Mouse (Mus musculus) MEL (cell line): ENCODE measurements around the gene Brsk1. TPM values are rescaled to one million over a fixed set of nuclear protein-coding genes. Genes with fewer than 3 reads are reported as not detected.

Source experiments
- DNase-seq: peaks from one replicate; pipeline ENCODE4 v3.0.0; 2011; ENCODE audit warnings: low read depth, low spot score
- H3K27ac ChIP-seq: 2 replicates; pipeline ENCODE4 v1.5.1; 2012; ENCODE audit warnings: low read depth, mild to moderate bottlenecking, control low read depth, low read length, moderate library complexity; ENCODE audit not compliant: control insufficient read depth
- H3K27me3 ChIP-seq, 2 experiments: fragments of 150-350 bp in 1 of 2; sonication (generic) in 1 of 2; 2 replicates each; pipeline ENCODE4 v1.6.1; 2012; ENCODE audit warnings: low read length in 2 of 2, mild to moderate bottlenecking in 2 of 2, improper control_type of control experiment in 1 of 2, moderate library complexity in 1 of 2; ENCODE audit not compliant: insufficient read depth in 2 of 2, control insufficient read depth in 1 of 2
- H3K36me3 ChIP-seq, 2 experiments: 2 replicates each; pipeline ENCODE4 v1.6.1; 2012 to 2014; ENCODE audit warnings: low read length in 2 of 2, improper control_type of control experiment in 1 of 2, inconsistent platforms in 1 of 2, mild to moderate bottlenecking in 1 of 2; ENCODE audit not compliant: insufficient read depth in 2 of 2, control insufficient read depth in 1 of 2
- H3K4me1 ChIP-seq, 2 experiments: fragments of 150-350 bp in 1 of 2; sonication (generic) in 1 of 2; 2 replicates each; pipeline ENCODE4 v1.6.1; 2012; ENCODE audit warnings: low read length in 2 of 2, improper control_type of control experiment in 1 of 2, mild to moderate bottlenecking in 1 of 2; ENCODE audit not compliant: insufficient read depth in 2 of 2, control insufficient read depth in 1 of 2
- H3K4me3 ChIP-seq, 2 experiments: fragments of 150-350 bp in 1 of 2; sonication (generic) in 1 of 2; 2 replicates each; pipeline ENCODE4 v1.5.1; 2012; ENCODE audit warnings: low read depth in 2 of 2, low read length in 2 of 2, mild to moderate bottlenecking in 2 of 2, moderate library complexity in 2 of 2, control low read depth in 1 of 2, improper control_type of control experiment in 1 of 2; ENCODE audit not compliant: control insufficient read depth in 1 of 2, insufficient read depth in 1 of 2
- H3K79me2 ChIP-seq: 2 replicates; pipeline ENCODE4 v1.6.1; 2012; ENCODE audit warnings: mild to moderate bottlenecking, low read length, moderate library complexity; ENCODE audit not compliant: control insufficient read depth, poor library complexity, insufficient read depth
- H3K9ac ChIP-seq: 2 replicates; pipeline ENCODE4 v1.6.1; 2012; ENCODE audit warnings: low read depth, mild to moderate bottlenecking, control low read depth, low read length, moderate library complexity; ENCODE audit not compliant: control insufficient read depth, poor library complexity, severe bottlenecking
- H3K9me3 ChIP-seq: fragments of 150-350 bp; sonication (generic); replicated peaks from 2 replicates; pipeline ENCODE4 v1.6.1; 2012; ENCODE audit warnings: mild to moderate bottlenecking, low read length, improper control_type of control experiment, moderate library complexity; ENCODE audit not compliant: insufficient read depth
- CHD1 ChIP-seq: IDR thresholded peaks from 2 replicates; pipeline ENCODE4 v1.6.1; 2012; ENCODE audit warnings: low read depth, mild to moderate bottlenecking, inconsistent platforms, low read length, improper control_type of control experiment
- CHD2 ChIP-seq: IDR thresholded peaks from 2 replicates; pipeline ENCODE4 v1.6.1; 2011; ENCODE audit warnings: low read length, improper control_type of control experiment
- CTCF ChIP-seq, 3 experiments: IDR thresholded peaks in 2 of 3; conservative IDR thresholded peaks in 1 of 3; 2 replicates each; pipeline ENCODE4 v1.5.1; 2011 to 2012; ENCODE audit warnings: low read length in 3 of 3, low read depth in 2 of 3, mild to moderate bottlenecking in 2 of 3, improper control_type of control experiment in 1 of 3, inconsistent platforms in 1 of 3, mixed read lengths in 1 of 3, moderate library complexity in 1 of 3; ENCODE audit not compliant: control insufficient read depth in 1 of 3, insufficient read depth in 1 of 3, poor library complexity in 1 of 3, severe bottlenecking in 1 of 3
- ELF1 ChIP-seq: IDR thresholded peaks from 2 replicates; pipeline ENCODE4 v1.6.1; 2014; ENCODE audit warnings: low read depth, mild to moderate bottlenecking, inconsistent platforms, low read length, improper control_type of control experiment, moderate library complexity
- HCFC1 ChIP-seq: IDR thresholded peaks from 2 replicates; pipeline ENCODE4 v1.6.1; 2012; ENCODE audit warnings: low read depth, mild to moderate bottlenecking, inconsistent platforms, low read length, improper control_type of control experiment, moderate library complexity
- JUND ChIP-seq: IDR thresholded peaks from 2 replicates; pipeline ENCODE4 v1.6.1; 2011; ENCODE audit warnings: low read depth, mild to moderate bottlenecking, improper control_type of control experiment, low read length
- KAT2A ChIP-seq: conservative IDR thresholded peaks from 2 replicates; pipeline ENCODE4 v1.6.1; 2012; ENCODE audit warnings: low read depth, low read length, improper control_type of control experiment, inconsistent platforms
- MAX ChIP-seq: IDR thresholded peaks from 2 replicates; pipeline ENCODE4 v1.6.1; 2011; ENCODE audit warnings: low read length, improper control_type of control experiment
- MAZ ChIP-seq: IDR thresholded peaks from 2 replicates; pipeline ENCODE4 v1.6.1; 2012; ENCODE audit warnings: low read depth, mild to moderate bottlenecking, inconsistent platforms, low read length, improper control_type of control experiment
- MXI1 ChIP-seq: IDR thresholded peaks from 2 replicates; pipeline ENCODE4 v1.6.1; 2011; ENCODE audit warnings: mild to moderate bottlenecking, low read depth, low read length, improper control_type of control experiment
- MYB ChIP-seq: IDR thresholded peaks from 2 replicates; pipeline ENCODE4 v1.6.1; 2011; ENCODE audit warnings: mild to moderate bottlenecking, low read depth, low read length, improper control_type of control experiment
- NELFE ChIP-seq: IDR thresholded peaks from 2 replicates; pipeline ENCODE4 v1.6.1; 2011; ENCODE audit warnings: low read depth, low read length, improper control_type of control experiment
- NRF1 ChIP-seq: IDR thresholded peaks from 2 replicates; pipeline ENCODE4 v1.6.1; 2014; ENCODE audit warnings: low read depth, mild to moderate bottlenecking, inconsistent platforms, low read length, improper control_type of control experiment, moderate library complexity; ENCODE audit not compliant: poor library complexity, insufficient read depth, severe bottlenecking
- POLR2A ChIP-seq, 2 experiments: IDR thresholded peaks; 2 replicates each; pipeline ENCODE4 v1.6.1; 2011 to 2012; ENCODE audit warnings: low read length in 2 of 2, mild to moderate bottlenecking in 2 of 2, control low read depth in 1 of 2, improper control_type of control experiment in 1 of 2, low read depth in 1 of 2, moderate library complexity in 1 of 2; ENCODE audit not compliant: control insufficient read depth in 1 of 2, insufficient read depth in 1 of 2, poor library complexity in 1 of 2
- POLR2AphosphoS2 ChIP-seq: IDR thresholded peaks from 2 replicates; pipeline ENCODE4 v1.6.1; 2011; ENCODE audit warnings: low read length, improper control_type of control experiment
- RCOR1 ChIP-seq: IDR thresholded peaks from 2 replicates; pipeline ENCODE4 v1.6.1; 2012; ENCODE audit warnings: low read depth, mild to moderate bottlenecking, inconsistent platforms, low read length, improper control_type of control experiment
- SIN3A ChIP-seq: IDR thresholded peaks from 2 replicates; pipeline ENCODE4 v1.6.1; 2012; ENCODE audit warnings: low read length, improper control_type of control experiment, inconsistent platforms
- SMC3 ChIP-seq: IDR thresholded peaks from 2 replicates; pipeline ENCODE4 v1.6.1; 2011; ENCODE audit warnings: low read depth, low read length, improper control_type of control experiment
- UBTF ChIP-seq: IDR thresholded peaks from 2 replicates; pipeline ENCODE4 v1.6.1; 2012; ENCODE audit warnings: low read depth, mild to moderate bottlenecking, inconsistent platforms, low read length, improper control_type of control experiment, moderate library complexity, borderline replicate concordance; ENCODE audit not compliant: insufficient read depth
- USF2 ChIP-seq, 2 experiments: IDR thresholded peaks; 2 replicates each; pipeline ENCODE4 v1.6.1; 2011 to 2012; ENCODE audit warnings: improper control_type of control experiment in 2 of 2, low read length in 2 of 2, borderline replicate concordance in 1 of 2, inconsistent platforms in 1 of 2, low read depth in 1 of 2, mild to moderate bottlenecking in 1 of 2; ENCODE audit not compliant: insufficient read depth in 1 of 2
- ZMIZ1 ChIP-seq: IDR thresholded peaks from 2 replicates; pipeline ENCODE4 v1.6.1; 2012; ENCODE audit warnings: low read depth, mild to moderate bottlenecking, inconsistent platforms, low read length, improper control_type of control experiment, moderate library complexity
- ZNF384 ChIP-seq: IDR thresholded peaks from 2 replicates; pipeline ENCODE4 v1.6.1; 2012; ENCODE audit warnings: low read depth, mild to moderate bottlenecking, inconsistent platforms, low read length, improper control_type of control experiment
- polyA plus RNA-seq, 2 experiments: library from polyadenylated mRNA; stranded (reverse) in 1 of 2; unstranded in 1 of 2; fragments of >175 nt in 1 of 2; fragments of >200 nt in 1 of 2; gene quantifications; 2 replicates each; pipeline versions ENCODE4 v1.2.1 to v1.2.4; 2012; ENCODE audit warnings: low replicate concordance in 2 of 2, low read depth in 1 of 2; ENCODE audit not compliant: insufficient read length in 2 of 2, insufficient read depth in 1 of 2, missing spikeins in 1 of 2
- total RNA-seq: library from RNA; depleted of rRNA; stranded (reverse); fragments of 300-350 nt; gene quantifications from 2 replicates; pipeline ENCODE4 v1.2.3, GENCODE M21; 2012

The Brsk1 gene
- total and polyA plus RNA-seq, 3 experiments, result 0.06 TPM; not detected in 2

GRCm38 (mm10) chr7:4653780-4654179 is 36.6 kb upstream of the Brsk1 start (continued):
- peak; percentile 49; the same call in 1 of the 2 replicates for TF ChIP-seq RCOR1
- no peak for TF ChIP-seq SMC3
- TF ChIP-seq MAZ, result peak; percentile 74
- peak; percentile 53 for TF ChIP-seq MAX
- TF ChIP-seq JUND, result peak; percentile 77
- TF ChIP-seq HCFC1, result peak; percentile 77
- peak; percentile 75 for TF ChIP-seq ELF1
- peak; percentile 85 for TF ChIP-seq CHD2
- TF ChIP-seq NELFE, result peak; percentile 71
- no peak for TF ChIP-seq UBTF
- TF ChIP-seq POLR2AphosphoS2, result peak; percentile 43; the same call in 1 of the 2 replicates
- TF ChIP-seq CTCF (IDR thresholded peaks at IDR 0.05 in 2 of 3, conservative IDR thresholded peaks at IDR 0.05 in 1 of 3; ENCODE audit: control insufficient read depth in 1 of 3, insufficient read depth in 1 of 3, low read depth in 2 of 3, low read length in 3 of 3, poor library complexity in 1 of 3, severe bottlenecking in 1 of 3), result no peak; a peak in 1 of 6 replicates
- 0 out of 2 replicates have a peak, but pooled peaks have one; percentile 66 for TF ChIP-seq ZMIZ1
- TF ChIP-seq NRF1, result no peak
- peak; percentile 55 for TF ChIP-seq KAT2A
- TF ChIP-seq MXI1, result peak; percentile 73
- TF ChIP-seq CHD1, result 0 out of 2 replicates have a peak, but pooled peaks have one; percentile 86
- peak; percentile 98 for TF ChIP-seq MYB
- peak; percentile 87 for TF ChIP-seq SIN3A
- no peak for TF ChIP-seq USF2 (IDR thresholded peaks at IDR 0.05; ENCODE audit: borderline replicate concordance in 1 of 2, insufficient read depth in 1 of 2, low read depth in 1 of 2, low read length in 2 of 2)

- Histone ChIP-seq H3K79me2 (peaks cover 75% of the 10 kb centered on the region), H3K27ac (peak overlapping the region; percentile 96), H3K9me3 (no peaks in the 10 kb centered on the region), H3K4me1 (peaks cover 36 to 42% of the 10 kb centered on the region in 2 experiments), H3K27me3 (no peaks in the 10 kb centered on the region), H3K36me3 (peaks cover 12 to 51% of the 10 kb centered on the region in 2 experiments), H3K9ac (peak overlapping the region; percentile 66), H3K4me3 (peak overlapping the region; percentile 39 to 55)
- TF ChIP-seq ZNF384 (no peak), POLR2A (IDR thresholded peaks at IDR 0.05; ENCODE audit: control insufficient read depth in 1 of 2, insufficient read depth in 1 of 2, low read depth in 1 of 2, low read length in 2 of 2, poor library complexity in 1 of 2) (peak in 1 of 2 experiments; percentile 5; a peak in 1 of 4 replicates)
- DNase-seq, result no peak
These were observed 36.2 kb upstream of the Brsk1 start for GRCm38 (mm10) chr7:4654221-4654620.
